Mouse (Mus musculus): ENCODE results near the gene Stox2. TPM values are rescaled to one million over a fixed set of nuclear protein-coding genes. Genes with fewer than 3 reads are reported as not detected.

Stox2 gene
- polyA plus RNA-seq, 1 experiment from 2014 or later: 10.3 TPM

DNA sequence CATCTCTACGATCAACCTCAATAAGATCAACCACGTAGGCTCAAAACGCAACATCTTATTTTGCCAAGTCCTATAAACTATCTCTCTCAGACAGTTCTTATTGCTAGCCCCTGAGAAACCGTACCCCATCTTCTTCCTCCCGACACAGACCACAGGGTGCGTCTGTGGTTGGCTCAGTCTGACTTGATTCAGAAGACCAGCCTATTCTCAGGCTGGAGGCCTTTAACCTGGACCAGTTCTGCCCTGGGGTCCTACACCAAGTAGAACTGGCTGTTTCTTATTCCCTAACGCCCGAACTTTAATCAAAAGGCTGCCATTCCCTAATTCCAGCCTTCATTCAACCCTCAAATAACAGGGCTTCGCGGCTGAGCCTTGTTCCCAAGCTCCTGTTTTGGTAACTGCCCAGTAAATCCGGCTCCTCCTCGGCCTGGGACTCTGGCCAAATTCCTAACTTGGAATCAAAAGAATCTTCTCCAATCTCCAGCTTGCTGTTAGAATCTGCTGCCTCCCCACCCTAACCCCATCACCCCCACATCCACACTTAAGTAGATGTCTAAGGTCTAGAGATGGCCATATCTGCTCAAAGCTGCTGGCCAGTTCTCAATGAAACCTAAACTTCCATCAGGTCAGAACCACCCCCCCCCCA, 91.5 kb downstream of the Stox2 start:
- Histone ChIP-seq H3K9me3 (replicated peaks) (no peaks in the 10 kb centered on the region), H3K27me3 (replicated peaks) (peaks cover 40% of the 10 kb centered on the region), H3K4me2 (no peak overlapping the region), H3K9ac (no peak overlapping the region), H3K4me3 (no peak overlapping the region), H3K4me1 (replicated peaks) (peaks cover 24% of the 10 kb centered on the region), H3K27ac (ENCODE audit: poor library complexity, severe bottlenecking) (no peak overlapping the region), H3K36me3 (no peaks in the 10 kb centered on the region)
- ATAC-seq (ENCODE audit: insufficient number of reproducible peaks, low FRiP score): no peak
- WGBS: 59% methylated on average over 12 of the region's 12 CpGs

DNA sequence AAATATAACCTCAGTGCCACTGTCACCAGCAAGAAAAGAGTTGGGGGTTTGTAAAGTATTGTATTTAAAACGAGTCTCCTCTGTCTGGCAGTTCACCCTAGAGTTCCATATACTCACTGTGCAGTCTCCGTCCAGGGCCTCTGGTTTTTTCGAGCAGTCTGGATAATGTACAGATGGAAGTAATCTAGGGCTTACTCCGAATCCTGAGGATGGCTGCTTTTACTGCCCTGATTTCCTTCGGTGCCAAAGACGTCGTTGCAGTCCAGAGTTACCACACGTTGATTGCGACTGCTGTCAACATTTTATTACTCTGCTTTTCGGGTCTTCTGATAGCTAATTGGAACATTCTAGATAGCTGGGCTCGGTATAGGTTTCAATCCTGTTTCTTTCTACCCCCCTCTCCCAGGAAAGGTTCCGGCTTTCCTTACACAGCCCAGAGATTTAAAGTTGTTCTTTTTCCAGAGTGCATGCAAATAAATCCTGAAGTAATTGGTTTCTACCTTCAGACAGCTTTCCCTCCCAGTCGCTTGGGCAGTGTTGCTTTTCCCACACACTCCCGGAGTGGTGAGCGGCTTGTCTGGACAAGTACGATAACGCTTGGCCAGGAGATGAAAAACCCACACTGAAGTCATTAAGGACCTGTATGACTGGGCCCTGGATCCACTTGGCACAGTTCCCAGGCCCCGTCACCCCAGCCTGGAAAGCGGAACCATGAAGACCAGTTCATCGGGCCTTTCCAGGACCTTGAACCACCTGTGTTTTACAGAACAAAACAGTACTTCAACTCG, 94.1 kb downstream of the Stox2 start:
- H3K36me3 ChIP-seq: no peaks in the 10 kb centered on the region
- peak overlapping the region; percentile 39 for H3K9ac ChIP-seq
- H3K27me3 ChIP-seq (replicated peaks): peaks cover 49% of the 10 kb centered on the region
- peak; percentile 76 for ATAC-seq (ENCODE audit: insufficient number of reproducible peaks, low FRiP score)
- 23% methylated on average over 21 of the region's 21 CpGs for WGBS
- H3K4me3 ChIP-seq: peak overlapping the region; percentile 28
- H3K4me1 ChIP-seq (replicated peaks): peaks cover 34% of the 10 kb centered on the region
- peak overlapping the region; percentile 66 for H3K27ac ChIP-seq (ENCODE audit: poor library complexity, severe bottlenecking)
- no peaks in the 10 kb centered on the region for H3K9me3 ChIP-seq (replicated peaks)
- H3K4me2 ChIP-seq: peak overlapping the region; percentile 55

DNA sequence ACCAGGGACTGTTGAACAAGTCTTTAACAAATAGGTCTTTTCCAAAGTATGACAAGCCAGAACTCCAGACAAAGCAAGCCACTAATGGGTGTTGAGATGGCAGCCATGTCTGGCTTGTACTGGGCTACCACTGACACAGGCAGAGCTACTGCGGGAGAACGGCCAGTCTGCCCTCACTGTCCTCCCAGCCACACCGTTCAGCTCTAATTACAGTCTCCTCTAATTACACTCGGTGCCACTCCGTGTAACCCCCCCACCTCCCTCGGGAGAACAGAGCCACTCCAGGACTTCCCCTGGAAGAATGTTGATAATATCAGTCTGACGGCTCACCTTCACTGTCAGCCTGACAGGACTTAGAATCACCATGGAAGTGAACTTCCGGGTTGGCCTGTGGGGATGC, 97.1 kb downstream of the Stox2 start:
- Histone ChIP-seq H3K27ac (ENCODE audit: poor library complexity, severe bottlenecking) (no peak overlapping the region), H3K9me3 (replicated peaks) (no peaks in the 10 kb centered on the region), H3K4me3 (no peak overlapping the region), H3K4me2 (peak overlapping the region; percentile 25; the same call in 1 of the 2 replicates), H3K36me3 (no peaks in the 10 kb centered on the region), H3K9ac (no peak overlapping the region), H3K4me1 (replicated peaks) (peaks cover 24% of the 10 kb centered on the region), H3K27me3 (replicated peaks) (peaks cover 41% of the 10 kb centered on the region)
- no peak for ATAC-seq (ENCODE audit: insufficient number of reproducible peaks, low FRiP score)
- 37% methylated on average over 8 of the region's 8 CpGs for WGBS

DNA sequence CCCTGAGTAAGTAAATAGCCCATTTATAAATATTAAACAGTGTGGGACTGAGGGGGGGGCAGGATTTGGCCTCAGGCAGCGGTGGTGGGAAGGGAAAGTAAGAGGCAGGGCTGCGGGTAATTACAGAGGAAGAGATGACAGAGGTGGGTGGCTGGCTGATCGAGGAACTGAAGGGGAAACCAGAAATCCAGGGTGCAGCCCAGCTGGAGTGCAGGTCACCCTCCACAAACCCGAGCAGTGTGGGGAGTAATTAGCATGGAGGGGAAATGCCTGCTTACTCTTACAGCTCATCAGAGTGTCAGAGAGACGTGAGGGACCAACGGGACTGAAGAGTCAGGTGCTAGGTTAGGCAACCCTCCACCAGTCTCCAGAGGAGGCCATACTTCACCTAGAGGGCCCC, 98.4 kb downstream of the Stox2 start:
- WGBS: 58% methylated on average over 6 of the region's 6 CpGs
- ATAC-seq (ENCODE audit: insufficient number of reproducible peaks, low FRiP score): no peak
- Histone ChIP-seq H3K27ac (ENCODE audit: poor library complexity, severe bottlenecking) (no peak overlapping the region), H3K27me3 (replicated peaks) (peaks cover 44% of the 10 kb centered on the region), H3K4me3 (no peak overlapping the region), H3K36me3 (no peaks in the 10 kb centered on the region), H3K4me2 (no peak overlapping the region), H3K9ac (no peak overlapping the region), H3K9me3 (replicated peaks) (no peaks in the 10 kb centered on the region), H3K4me1 (replicated peaks) (peaks cover 24% of the 10 kb centered on the region)

DNA sequence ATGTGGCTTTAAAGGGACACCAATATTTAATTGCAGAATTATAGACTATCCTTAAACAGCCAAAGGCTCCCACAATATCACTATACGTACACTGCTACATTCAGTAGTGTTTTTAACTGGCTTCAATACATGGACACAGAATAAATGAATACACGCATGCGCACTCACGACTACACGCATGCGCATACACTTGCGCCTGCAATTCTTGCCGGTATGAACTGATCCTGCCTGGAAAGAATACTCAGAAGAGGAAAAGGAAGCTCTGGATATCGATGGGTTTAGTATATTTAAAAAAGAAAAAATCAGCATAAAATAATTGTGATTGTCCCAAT, 100.4 kb downstream of the Stox2 start:
- Histone ChIP-seq H3K4me1 (replicated peaks) (peaks cover 18% of the 10 kb centered on the region), H3K9me3 (replicated peaks) (no peaks in the 10 kb centered on the region), H3K27ac (ENCODE audit: poor library complexity, severe bottlenecking) (no peak overlapping the region), H3K4me2 (no peak overlapping the region), H3K36me3 (no peaks in the 10 kb centered on the region), H3K9ac (no peak overlapping the region), H3K4me3 (no peak overlapping the region), H3K27me3 (replicated peaks) (peaks cover 53% of the 10 kb centered on the region)
- 91% methylated on average over 9 of the region's 9 CpGs for WGBS
- no peak for ATAC-seq (ENCODE audit: insufficient number of reproducible peaks, low FRiP score)

DNA sequence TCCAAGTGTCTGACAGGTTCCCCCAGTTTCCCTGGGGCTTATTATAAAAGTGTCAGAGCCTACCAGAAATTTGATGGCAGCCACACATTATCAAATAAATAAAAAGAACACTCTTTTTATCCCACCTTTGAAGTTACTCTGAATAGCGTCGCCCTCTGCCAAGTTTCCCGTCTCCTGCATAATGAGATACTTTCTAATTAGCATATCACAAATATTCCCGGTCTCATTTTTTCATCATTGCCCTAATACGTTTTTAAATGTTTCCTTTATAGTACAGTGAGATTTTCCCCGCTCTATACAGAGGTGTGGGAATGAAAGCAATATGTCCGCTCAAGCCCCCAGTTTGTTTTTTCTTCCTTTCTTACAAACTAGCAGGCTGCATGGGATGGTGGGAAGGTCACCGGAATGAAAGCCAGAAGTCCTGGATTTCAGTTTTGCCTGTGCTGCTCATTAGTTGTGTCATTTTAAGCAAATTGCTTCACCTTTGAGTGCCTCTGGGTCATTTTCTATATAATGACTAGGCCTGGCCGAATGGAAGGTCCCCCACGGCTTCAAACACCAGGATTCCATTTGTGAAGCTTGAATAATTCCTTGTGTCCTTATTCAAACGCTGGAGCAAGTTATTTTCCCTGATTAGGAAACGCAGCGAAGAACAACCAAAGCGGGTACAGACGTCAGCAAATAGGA, 100.9 kb downstream of the Stox2 start:
- no peak for ATAC-seq (ENCODE audit: insufficient number of reproducible peaks, low FRiP score)
- peaks cover 49% of the 10 kb centered on the region for H3K27me3 ChIP-seq (replicated peaks)
- H3K4me3 ChIP-seq: no peak overlapping the region
- no peaks in the 10 kb centered on the region for H3K9me3 ChIP-seq (replicated peaks)
- no peak overlapping the region for H3K27ac ChIP-seq (ENCODE audit: poor library complexity, severe bottlenecking)
- 68% methylated on average over 15 of the region's 15 CpGs for WGBS
- no peaks in the 10 kb centered on the region for H3K36me3 ChIP-seq
- H3K4me1 ChIP-seq (replicated peaks): peaks cover 18% of the 10 kb centered on the region
- no peak overlapping the region for H3K4me2 ChIP-seq
- no peak overlapping the region for H3K9ac ChIP-seq

DNA sequence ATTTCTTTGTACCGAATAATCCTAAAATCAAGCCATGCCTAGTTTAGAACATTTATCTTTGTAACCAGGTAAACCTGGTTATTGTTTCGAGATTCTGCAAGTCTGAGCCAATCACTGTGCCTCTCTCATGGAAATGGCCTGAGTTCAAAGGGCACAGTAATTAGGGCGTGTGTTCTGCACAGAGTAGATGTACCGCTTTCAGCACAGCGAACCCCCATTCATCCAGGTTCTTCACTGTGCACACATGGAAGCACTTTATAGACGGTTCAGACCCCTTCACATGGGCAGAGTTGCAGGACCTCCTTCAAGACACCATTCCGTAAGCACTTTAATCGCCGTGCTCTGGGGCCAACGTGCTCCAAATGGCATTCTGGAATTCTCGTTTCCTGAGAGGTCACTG, 104.7 kb downstream of the Stox2 start:
- Histone ChIP-seq H3K4me1 (replicated peaks) (peaks cover 20% of the 10 kb centered on the region), H3K4me3 (no peak overlapping the region), H3K4me2 (no peak overlapping the region), H3K27me3 (replicated peaks) (peaks cover 21% of the 10 kb centered on the region), H3K36me3 (no peaks in the 10 kb centered on the region), H3K9me3 (replicated peaks) (no peaks in the 10 kb centered on the region), H3K27ac (ENCODE audit: poor library complexity, severe bottlenecking) (no peak overlapping the region), H3K9ac (no peak overlapping the region)
- no peak for ATAC-seq (ENCODE audit: insufficient number of reproducible peaks, low FRiP score)
- 69% methylated on average over 11 of the region's 11 CpGs for WGBS

DNA sequence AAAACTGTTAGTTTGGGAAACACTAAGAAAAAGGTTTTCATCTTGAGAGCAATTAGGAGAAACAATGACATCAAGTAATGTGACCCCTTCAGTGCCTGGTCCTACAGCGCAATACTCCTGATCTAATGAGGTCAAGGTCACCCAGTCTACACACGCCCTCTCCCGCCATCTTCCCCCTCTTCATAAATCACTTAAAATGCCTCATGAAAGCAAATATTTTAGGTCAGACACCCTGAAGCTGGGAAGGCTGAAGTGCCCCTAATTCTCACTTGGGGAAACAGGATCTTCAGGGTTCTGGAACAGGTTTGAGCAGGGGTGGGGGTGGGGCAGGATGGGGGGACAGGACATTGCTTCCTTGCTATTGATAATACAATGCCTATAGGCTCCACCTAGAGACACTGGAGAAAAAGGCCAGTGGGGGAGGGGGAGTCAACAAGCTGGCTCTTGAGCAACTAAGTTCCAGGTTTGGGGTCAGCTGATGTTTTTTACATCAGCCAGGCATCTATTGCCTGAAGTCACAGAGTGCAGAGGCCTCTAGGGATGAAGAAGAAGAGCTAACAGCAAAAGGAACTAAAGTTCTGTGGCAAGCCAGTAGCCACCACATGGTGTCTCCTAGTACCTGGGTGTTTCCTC, 107.4 kb downstream of the Stox2 start:
- H3K9ac ChIP-seq: no peak overlapping the region
- peaks cover 15% of the 10 kb centered on the region for H3K27me3 ChIP-seq (replicated peaks)
- H3K36me3 ChIP-seq: no peaks in the 10 kb centered on the region
- 73% methylated on average over 3 of the region's 3 CpGs for WGBS
- no peak overlapping the region for H3K27ac ChIP-seq (ENCODE audit: poor library complexity, severe bottlenecking)
- H3K4me3 ChIP-seq: no peak overlapping the region
- H3K4me2 ChIP-seq: no peak overlapping the region
- ATAC-seq (ENCODE audit: insufficient number of reproducible peaks, low FRiP score): no peak
- H3K4me1 ChIP-seq (replicated peaks): peaks cover 26% of the 10 kb centered on the region
- H3K9me3 ChIP-seq (replicated peaks): no peaks in the 10 kb centered on the region

DNA sequence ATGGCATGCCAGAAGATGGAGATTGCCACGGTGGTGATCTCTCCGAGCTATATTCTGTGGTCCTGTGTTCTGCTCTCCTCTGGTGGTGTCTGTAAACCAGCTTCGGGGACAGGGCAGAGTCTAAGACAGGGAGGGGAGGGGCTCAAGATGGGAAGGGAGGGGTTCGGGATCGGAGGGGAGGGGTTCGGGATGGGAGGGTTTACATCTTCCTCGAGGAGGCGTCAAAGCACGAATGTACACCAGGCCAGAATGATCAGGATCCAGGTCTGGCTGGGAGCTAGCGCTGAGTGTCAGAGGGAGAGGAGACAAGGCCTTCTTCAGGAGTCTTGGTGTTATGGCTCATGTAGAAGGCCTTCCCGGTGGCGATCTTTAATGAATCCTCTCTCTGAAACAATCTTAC, 109.7 kb downstream of the Stox2 start:
- Histone ChIP-seq H3K4me2 (no peak overlapping the region), H3K9ac (no peak overlapping the region), H3K27me3 (replicated peaks) (0 out of 2 replicates have a peak, but pooled peaks cover under 1% of the 10 kb centered on the region), H3K4me1 (replicated peaks) (peaks cover 28% of the 10 kb centered on the region), H3K27ac (ENCODE audit: poor library complexity, severe bottlenecking) (no peak overlapping the region), H3K9me3 (replicated peaks) (no peaks in the 10 kb centered on the region), H3K4me3 (no peak overlapping the region), H3K36me3 (no peaks in the 10 kb centered on the region)
- no peak for ATAC-seq (ENCODE audit: insufficient number of reproducible peaks, low FRiP score)
- WGBS: 89% methylated on average over 12 of the region's 12 CpGs

DNA sequence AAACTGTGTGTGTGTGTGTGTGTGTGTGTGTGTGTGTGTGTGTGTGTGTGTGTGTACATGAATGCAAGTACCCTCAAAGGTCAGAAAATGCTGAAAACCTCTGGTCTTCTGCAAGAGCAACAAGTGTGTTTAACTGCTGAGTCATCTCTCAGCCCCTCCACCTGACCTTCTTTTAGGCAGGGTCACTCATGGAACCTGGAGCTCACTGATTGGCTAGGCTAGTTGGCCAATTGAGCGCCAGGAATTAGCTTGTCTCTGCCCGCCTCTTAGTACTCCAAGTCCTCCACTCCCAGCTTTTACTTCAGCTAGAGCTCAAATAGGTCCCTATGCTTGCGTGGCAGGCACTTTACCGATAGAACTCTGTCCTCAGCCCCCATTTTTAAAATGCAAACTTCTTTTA, 110.2 kb downstream of the Stox2 start:
- no peak overlapping the region for H3K9ac ChIP-seq
- WGBS: 91% methylated on average over 4 of the region's 4 CpGs
- H3K9me3 ChIP-seq (replicated peaks): no peaks in the 10 kb centered on the region
- H3K27me3 ChIP-seq (replicated peaks): no peaks in the 10 kb centered on the region
- H3K4me3 ChIP-seq: no peak overlapping the region
- no peaks in the 10 kb centered on the region for H3K36me3 ChIP-seq
- peaks cover 28% of the 10 kb centered on the region for H3K4me1 ChIP-seq (replicated peaks)
- no peak overlapping the region for H3K27ac ChIP-seq (ENCODE audit: poor library complexity, severe bottlenecking)
- no peak overlapping the region for H3K4me2 ChIP-seq
- ATAC-seq (ENCODE audit: insufficient number of reproducible peaks, low FRiP score): no peak

DNA sequence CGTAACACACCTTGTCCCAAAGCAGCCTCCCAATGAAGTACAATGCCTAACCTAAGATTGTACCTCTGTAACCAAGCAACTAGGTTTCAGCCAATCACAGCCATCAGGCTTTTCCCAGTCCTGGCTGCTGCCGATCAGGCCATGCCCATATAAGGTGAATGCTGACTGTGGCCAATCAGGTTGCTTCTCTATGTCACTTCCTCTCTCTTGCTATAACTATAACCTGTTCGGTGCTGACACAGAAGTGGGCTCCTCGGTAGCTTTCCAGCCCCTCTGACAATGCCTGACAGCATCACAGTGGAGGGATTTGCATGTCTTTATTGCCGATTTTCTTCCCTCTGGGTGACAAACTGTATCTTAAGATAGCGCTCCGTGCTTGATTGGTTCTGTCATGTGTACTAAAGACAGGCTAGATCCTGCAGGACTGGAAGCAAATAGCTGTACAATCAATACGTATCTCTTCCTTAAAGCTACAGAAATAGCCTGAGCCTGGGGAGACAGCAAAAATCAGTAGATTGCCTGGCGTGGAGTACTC, 111.9 kb downstream of the Stox2 start:
- Histone ChIP-seq H3K27me3 (replicated peaks) (no peaks in the 10 kb centered on the region), H3K4me1 (replicated peaks) (peaks cover 18% of the 10 kb centered on the region), H3K27ac (ENCODE audit: poor library complexity, severe bottlenecking) (peak overlapping the region; percentile 63), H3K4me3 (peak overlapping the region; percentile 33), H3K4me2 (peak overlapping the region; percentile 53), H3K9me3 (replicated peaks) (no peaks in the 10 kb centered on the region), H3K36me3 (no peaks in the 10 kb centered on the region), H3K9ac (0 out of 2 replicates have a peak overlapping the region, but pooled peaks have one; percentile 41)
- 56% methylated on average over 9 of the region's 9 CpGs for WGBS
- peak; percentile 79 for ATAC-seq (ENCODE audit: insufficient number of reproducible peaks, low FRiP score)

Data from heart, embryonic 12.5 days (tissue).